Mouse (Mus musculus): Measurements from ENCODE around the gene Taf3. TPM values are rescaled to one million over a fixed set of nuclear protein-coding genes. Genes with fewer than 3 reads are reported as not detected.

Gene Taf3
- polyA plus RNA-seq (2012; rRNA removed): 3.2 and 4.7 TPM in 2 replicates
- 5.0 and 6.7 TPM in 2 replicates for polyA plus RNA-seq (2014; fragmentation: Nextera tagmentation; extraction: Ambion mirVana)

DNA sequence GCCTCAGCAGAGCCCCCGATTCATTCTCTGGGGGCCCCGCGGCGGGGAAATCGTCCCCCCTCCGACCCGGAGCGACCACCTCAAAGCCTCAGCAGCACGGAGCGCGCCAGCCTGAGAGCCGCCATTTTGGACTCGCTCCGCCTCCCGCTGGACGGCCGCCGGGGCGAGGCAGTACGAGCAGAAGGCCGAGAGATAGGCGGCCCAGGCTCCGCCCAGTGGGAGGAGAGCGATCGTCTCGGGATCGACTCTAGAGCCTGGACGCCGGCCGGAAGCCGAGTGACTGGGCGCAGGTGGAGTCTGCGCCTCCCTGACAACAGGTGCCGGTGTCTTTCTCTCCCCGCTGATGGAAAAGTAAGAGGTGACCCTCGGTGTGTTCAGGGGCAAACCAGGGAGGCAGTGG lies at the start of gene Taf3:
TSS of gene Taf3 (minus strand) at position 136 of the 400 bp plus-strand sequence.
- Histone ChIP-seq H3K36me3 (replicated peaks; ENCODE audit: control insufficient read depth, insufficient read depth, low read depth) (no peaks in the 10 kb centered on the region), H3K4me2 (ENCODE audit: low read depth) (peak within 1 kb of the TSS; percentile 87), H3K9me3 (ENCODE audit: control insufficient read depth, low read length) (no peaks in the 10 kb centered on the region), H3K4me3 (ENCODE audit: insufficient read depth in 1 of 2, low read depth in 2 of 2, low read length in 2 of 2) (peak within 1 kb of the TSS; percentile 92 to 98), H3K9ac (replicated peaks) (peak within 1 kb of the TSS; percentile 84), H3K27ac (no peak within 1 kb of the TSS), H3K4me1 (replicated peaks; ENCODE audit: control insufficient read depth in 2 of 2, insufficient read depth in 2 of 2, low read length in 1 of 2) (peaks cover 4 to 10% of the 10 kb centered on the region in 2 experiments), H3K27me3 (ENCODE audit: control insufficient read depth, insufficient read depth, low read length) (no peaks in the 10 kb centered on the region)
- WGBS (ENCODE audit: insufficient replicate concordance): under 1% methylated on average over 36 of the region's 36 CpGs
- ATAC-seq (ENCODE audit: insufficient read depth): peak; percentile 96
- no peak for TF ChIP-seq EP300 (IDR thresholded peaks at IDR 0.05; ENCODE audit: low read depth)
- TF ChIP-seq CTCF (IDR thresholded peaks at IDR 0.05; ENCODE audit: low read depth): no peak
- peak; percentile 87 to 90 (median 89) for DNase-seq (ENCODE audit: low read depth in 3 of 3, low spot score in 3 of 3)

DNA sequence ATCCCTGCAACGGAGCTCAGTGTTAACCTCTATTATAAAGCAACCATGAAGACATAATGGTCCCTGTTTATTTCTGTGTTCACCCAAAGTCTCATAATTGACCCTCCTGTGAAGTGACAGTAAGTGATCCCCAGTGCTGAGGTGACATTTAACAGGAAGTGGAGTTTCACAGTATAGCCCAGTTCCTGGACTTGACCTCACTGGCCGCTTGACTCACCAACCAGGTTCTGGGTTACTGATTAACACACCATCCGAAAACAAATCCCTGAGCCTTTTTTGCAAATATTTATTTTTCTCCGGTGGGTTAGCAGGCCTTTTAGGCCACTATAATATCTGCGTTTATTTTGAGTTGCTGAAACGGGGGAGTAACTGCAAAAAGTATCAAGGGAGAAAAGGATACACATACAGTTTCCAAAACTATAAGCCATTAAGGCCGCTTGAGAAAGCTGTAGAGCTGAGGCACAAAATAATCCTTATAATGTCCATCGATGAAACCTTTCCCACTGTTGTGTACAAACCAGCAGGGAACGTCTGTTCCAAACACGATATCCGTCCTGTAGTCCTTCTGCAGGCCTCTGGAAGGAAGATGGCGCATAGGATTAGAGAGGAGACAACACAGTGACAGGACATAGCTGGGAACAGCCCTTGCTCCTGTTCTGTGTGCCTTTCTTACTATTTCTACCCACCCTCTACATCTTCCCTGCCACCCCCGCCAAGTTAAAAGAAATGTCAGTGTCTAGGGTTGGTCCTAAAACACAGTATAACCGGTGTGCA lies 46.1 kb upstream of the Taf3 start:
- Histone ChIP-seq H3K27me3 (ENCODE audit: control insufficient read depth, insufficient read depth, low read length) (no peaks in the 10 kb centered on the region), H3K9ac (replicated peaks) (no peak overlapping the region), H3K4me1 (replicated peaks; ENCODE audit: control insufficient read depth in 2 of 2, insufficient read depth in 2 of 2, low read length in 1 of 2) (peaks cover 0 to 2% of the 10 kb centered on the region in 2 experiments; a peak in 1 of 4 replicates), H3K27ac (no peak overlapping the region), H3K9me3 (ENCODE audit: control insufficient read depth, low read length) (no peaks in the 10 kb centered on the region), H3K4me3 (ENCODE audit: insufficient read depth in 1 of 2, low read depth in 2 of 2, low read length in 2 of 2) (no peak overlapping the region), H3K4me2 (ENCODE audit: low read depth) (no peak overlapping the region), H3K36me3 (replicated peaks; ENCODE audit: control insufficient read depth, insufficient read depth, low read depth) (peaks cover 32% of the 10 kb centered on the region)
- TF ChIP-seq CTCF (IDR thresholded peaks at IDR 0.05; ENCODE audit: low read depth) (no peak), EP300 (IDR thresholded peaks at IDR 0.05; ENCODE audit: low read depth) (no peak)
- DNase-seq (ENCODE audit: low read depth in 3 of 3, low spot score in 3 of 3) (peak in 1 of 3 experiments; percentile 24), ATAC-seq (ENCODE audit: insufficient read depth) (peak; percentile 60; the same call in 1 of the 2 replicates)
- WGBS (ENCODE audit: insufficient replicate concordance): 78% methylated on average over 14 of the region's 14 CpGs

DNA sequence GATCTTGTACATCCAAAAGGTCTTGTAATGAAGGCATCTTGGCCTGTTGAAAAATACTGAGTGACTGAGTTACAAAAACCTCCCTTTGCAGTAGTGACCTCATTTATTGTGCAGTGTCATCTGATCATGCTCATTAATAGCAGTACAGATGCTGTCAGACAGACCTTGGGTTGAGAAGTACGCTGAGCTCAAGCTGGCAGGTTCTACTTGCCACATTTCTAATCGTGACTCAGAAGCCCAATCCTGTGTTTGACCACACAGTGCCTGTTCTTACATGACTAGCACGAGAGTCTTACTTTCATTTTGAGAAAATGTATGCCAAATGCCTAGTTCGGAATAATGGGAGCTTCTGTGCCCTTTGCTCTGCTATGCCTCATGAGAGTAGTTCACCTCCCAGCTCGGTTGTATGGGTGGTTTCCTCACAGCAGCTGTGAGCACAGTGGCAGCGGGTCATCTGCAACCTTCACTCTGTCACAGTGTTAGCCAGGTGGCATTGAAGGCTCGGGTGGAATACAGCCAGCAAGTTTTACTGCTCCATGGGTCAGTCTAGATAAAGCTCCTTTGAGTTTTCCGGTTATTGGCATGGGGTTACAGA lies 39.0 kb upstream of the Taf3 start:
- no peaks in the 10 kb centered on the region for H3K27me3 ChIP-seq (ENCODE audit: control insufficient read depth, insufficient read depth, low read length)
- no peaks in the 10 kb centered on the region for H3K9me3 ChIP-seq (ENCODE audit: control insufficient read depth, low read length)
- no peak overlapping the region for H3K9ac ChIP-seq (replicated peaks)
- H3K4me3 ChIP-seq (ENCODE audit: insufficient read depth in 1 of 2, low read depth in 2 of 2, low read length in 2 of 2): no peak overlapping the region
- peaks cover 34% of the 10 kb centered on the region for H3K36me3 ChIP-seq (replicated peaks; ENCODE audit: control insufficient read depth, insufficient read depth, low read depth)
- 76% methylated on average over 8 of the region's 8 CpGs for WGBS (ENCODE audit: insufficient replicate concordance)
- no peak overlapping the region for H3K4me2 ChIP-seq (ENCODE audit: low read depth)
- peaks cover 0 to 6% of the 10 kb centered on the region in 2 experiments; a peak in 2 of 4 replicates for H3K4me1 ChIP-seq (replicated peaks; ENCODE audit: control insufficient read depth in 2 of 2, insufficient read depth in 2 of 2, low read length in 1 of 2)
- TF ChIP-seq EP300 (IDR thresholded peaks at IDR 0.05; ENCODE audit: low read depth): no peak
- no peak for TF ChIP-seq CTCF (IDR thresholded peaks at IDR 0.05; ENCODE audit: low read depth)
- no peak overlapping the region for H3K27ac ChIP-seq
- no peak for ATAC-seq (ENCODE audit: insufficient read depth)
- DNase-seq (ENCODE audit: low read depth in 3 of 3, low spot score in 3 of 3): no peak

DNA sequence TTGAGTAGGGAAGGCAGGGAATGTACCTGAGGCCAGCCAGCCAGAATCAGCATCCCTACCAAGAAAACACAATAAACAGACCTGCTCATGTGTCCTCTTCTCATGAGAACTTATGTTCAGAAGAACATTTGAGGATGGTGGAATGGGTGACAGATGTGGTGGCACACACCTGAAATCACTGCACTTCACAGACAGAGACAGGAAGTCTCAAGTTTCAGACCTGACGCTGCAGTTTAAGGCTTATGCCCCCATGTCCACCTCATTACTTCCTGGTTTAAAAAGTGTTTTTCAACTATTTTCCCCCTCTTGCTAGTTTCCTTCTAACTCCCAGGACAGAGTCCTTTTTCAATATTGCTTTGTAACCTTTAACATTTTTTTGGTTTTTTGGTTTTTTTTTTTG lies 34.3 kb upstream of the Taf3 start:
- H3K4me2 ChIP-seq (ENCODE audit: low read depth): no peak overlapping the region
- no peaks in the 10 kb centered on the region for H3K9me3 ChIP-seq (ENCODE audit: control insufficient read depth, low read length)
- H3K9ac ChIP-seq (replicated peaks): no peak overlapping the region
- H3K27me3 ChIP-seq (ENCODE audit: control insufficient read depth, insufficient read depth, low read length): no peaks in the 10 kb centered on the region
- no peak overlapping the region for H3K27ac ChIP-seq
- peaks cover 3% of the 10 kb centered on the region; the same call in 1 of the 2 replicates for H3K36me3 ChIP-seq (replicated peaks; ENCODE audit: control insufficient read depth, insufficient read depth, low read depth)
- no peak for TF ChIP-seq CTCF (IDR thresholded peaks at IDR 0.05; ENCODE audit: low read depth)
- no peak for TF ChIP-seq EP300 (IDR thresholded peaks at IDR 0.05; ENCODE audit: low read depth)
- H3K4me3 ChIP-seq (ENCODE audit: insufficient read depth in 1 of 2, low read depth in 2 of 2, low read length in 2 of 2): no peak overlapping the region
- H3K4me1 ChIP-seq (replicated peaks; ENCODE audit: control insufficient read depth in 2 of 2, insufficient read depth in 2 of 2, low read length in 1 of 2): peaks cover 13 to 22% of the 10 kb centered on the region in 2 experiments
- DNase-seq (ENCODE audit: low read depth in 3 of 3, low spot score in 3 of 3): no peak
- WGBS (ENCODE audit: insufficient replicate concordance): 63% methylated on average over 1 of the region's 1 CpGs
- no peak for ATAC-seq (ENCODE audit: insufficient read depth)
